Mouse (Mus musculus) mouse embryonic stem cell (cell line): ENCODE measurements around the gene Lrr1.

Experiments
- in situ Hi-C, 2 experiments: fragments of 300-500 bp; cut with MboI; formaldehyde crosslinking; loops; 1 replicate in 1 of 2; 3 replicates in 1 of 2; pipeline ENCODE4 v1.14.3; 2019 to 2020; ENCODE audit warnings: low sequenced_read_pairs in 2 of 2, low pct_unique_long_range_greater_than_20kb in 1 of 2, mixed read lengths in 1 of 2; ENCODE audit not compliant: unreplicated experiment in 1 of 2

Lrr1 gene

GRCm38 (mm10) chr12:69168461-69169106 is at the start of gene Lrr1:
Lrr1 (plus strand) TSS chr12:69168814.
- in situ Hi-C loops = no loop called here

- in situ Hi-C loops = no loop called here
Observed at GRCm38 (mm10) chr12:69119908-69120307, 48.7 kb upstream of the Lrr1 start.

- in situ Hi-C loops = no loop called here
Observed at GRCm38 (mm10) chr12:69122801-69123200, 45.8 kb upstream of the Lrr1 start.

- in situ Hi-C loops = no loop called here
Observed at GRCm38 (mm10) chr12:69125066-69125465, 43.5 kb upstream of the Lrr1 start.

GRCm38 (mm10) chr12:69127170-69127569 is 41.4 kb upstream of the Lrr1 start:
- in situ Hi-C loops = no loop called here

GRCm38 (mm10) chr12:69127626-69128025 is 41.0 kb upstream of the Lrr1 start:
- in situ Hi-C loops = no loop called here

GRCm38 (mm10) chr12:69129634-69130310 is 38.8 kb upstream of the Lrr1 start:
- in situ Hi-C loops = no loop called here

- in situ Hi-C loops = no loop called here
Observed at GRCm38 (mm10) chr12:69130486-69130885, 38.1 kb upstream of the Lrr1 start.

GRCm38 (mm10) chr12:69131267-69131666 is 37.3 kb upstream of the Lrr1 start:
- in situ Hi-C loops = no loop called here

GRCm38 (mm10) chr12:69131981-69132380 is 36.6 kb upstream of the Lrr1 start:
- in situ Hi-C loops = no loop called here

GRCm38 (mm10) chr12:69139201-69139600 is 29.4 kb upstream of the Lrr1 start:
- in situ Hi-C loops = no loop called here

- in situ Hi-C loops = no loop called here
Observed at GRCm38 (mm10) chr12:69139841-69140240, 28.8 kb upstream of the Lrr1 start.

- in situ Hi-C loops = no loop called here
Observed at GRCm38 (mm10) chr12:69143460-69143859, 25.2 kb upstream of the Lrr1 start.

- in situ Hi-C loops = no loop called here
Observed at GRCm38 (mm10) chr12:69147166-69147735, 21.4 kb upstream of the Lrr1 start.

- in situ Hi-C loops = no loop called here
Observed at GRCm38 (mm10) chr12:69150049-69150448, 18.6 kb upstream of the Lrr1 start.

- in situ Hi-C loops = no loop called here
Observed at GRCm38 (mm10) chr12:69155923-69156322, 12.7 kb upstream of the Lrr1 start.

- in situ Hi-C loops = no loop called here
Observed at GRCm38 (mm10) chr12:69156436-69156835, 12.2 kb upstream of the Lrr1 start.

GRCm38 (mm10) chr12:69157107-69157506 is 11.5 kb upstream of the Lrr1 start:
- in situ Hi-C loops = no loop called here

- in situ Hi-C loops = no loop called here
Observed at GRCm38 (mm10) chr12:69158366-69158764, 10.2 kb upstream of the Lrr1 start.
